Mouse (Mus musculus) bone marrow, adult 2 months (tissue): ENCODE measurements around the gene Pax4.

Source experiments
- CTCF ChIP-seq: fragments of 200-500 bp; IDR thresholded peaks from 2 replicates; pipeline ENCODE4 v1.5.1; 2011; ENCODE audit warnings: low read length, control low read depth; ENCODE audit not compliant: control insufficient read depth, insufficient read depth
- POLR2A ChIP-seq: fragments of 200-500 bp; IDR thresholded peaks from 2 replicates; pipeline ENCODE4 v1.6.1; 2011; ENCODE audit warnings: low read depth, mild to moderate bottlenecking, control low read depth, low read length, borderline replicate concordance; ENCODE audit not compliant: control insufficient read depth

DNA sequence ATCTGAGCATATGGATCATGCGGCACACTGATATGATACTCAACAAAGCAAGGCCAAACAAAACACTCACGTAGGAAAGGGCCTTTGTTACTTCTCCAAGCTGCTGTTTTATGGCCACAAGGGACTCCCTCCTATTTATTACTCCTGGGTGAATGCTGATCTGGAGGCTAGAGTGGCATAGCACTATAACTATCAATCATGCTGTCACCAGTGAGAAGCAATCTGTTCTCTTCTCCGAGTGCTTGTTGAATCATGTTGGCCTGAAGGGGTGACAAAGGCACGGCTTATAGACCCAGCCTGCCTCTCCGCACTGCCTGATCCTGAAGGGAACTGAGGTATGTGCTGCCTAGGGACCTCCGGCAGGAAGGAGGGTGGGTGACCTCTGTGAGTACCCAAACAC is 15.5 kb upstream of the Pax4 start:
- no peak for TF ChIP-seq POLR2A
- TF ChIP-seq CTCF, result no peak
